Mouse (Mus musculus) midbrain, embryonic 15.5 days (tissue): ENCODE results near the gene Hyou1. TPM values are rescaled to one million over a fixed set of nuclear protein-coding genes. Genes with fewer than 3 reads are reported as not detected.
"Not testable (repeated sequence)": the region's sequence is repeated elsewhere in the genome, so short reads cannot be mapped to it uniquely, and the experiment has no call there.

Source experiments
- ATAC-seq: fragments of 200-750 bp; cut with Nextera tagmentation; replicated peaks from 2 replicates; pipeline ENCODE4 v1.8.0; 2017; ENCODE audit warnings: moderate TSS enrichment
- H3K27ac ChIP-seq: fragments of 300-500 bp; sonication (generic); 2 replicates; pipeline ENCODE4 v1.5.1; 2015; ENCODE audit warnings: mild to moderate bottlenecking, inconsistent platforms
- H3K27me3 ChIP-seq: fragments of 300-500 bp; sonication (generic); replicated peaks from 2 replicates; pipeline ENCODE4 v1.6.1; 2015; ENCODE audit warnings: inconsistent platforms
- H3K36me3 ChIP-seq: fragments of 300-500 bp; sonication (generic); replicated peaks from 2 replicates; pipeline ENCODE4 v1.6.1; 2015; ENCODE audit warnings: inconsistent platforms
- H3K4me1 ChIP-seq: fragments of 300-500 bp; sonication (generic); 2 replicates; pipeline ENCODE4 v1.6.1; 2015; ENCODE audit warnings: inconsistent platforms
- H3K4me2 ChIP-seq: fragments of 300-500 bp; sonication (generic); 2 replicates; pipeline ENCODE4 v1.6.1; 2015; ENCODE audit warnings: inconsistent platforms, mild to moderate bottlenecking, moderate library complexity
- H3K4me3 ChIP-seq: fragments of 300-500 bp; sonication (generic); 2 replicates; pipeline ENCODE4 v1.5.1; 2015; ENCODE audit warnings: mild to moderate bottlenecking, inconsistent platforms
- H3K9ac ChIP-seq: fragments of 300-500 bp; sonication (generic); 2 replicates; pipeline ENCODE4 v1.6.1; 2015; ENCODE audit warnings: mild to moderate bottlenecking, inconsistent platforms
- H3K9me3 ChIP-seq: fragments of 300-500 bp; sonication (generic); 2 replicates; pipeline ENCODE4 v1.6.1; 2016; ENCODE audit warnings: inconsistent platforms
- WGBS: fragments of 180-500 bp; shearing (Covaris S2); methylation state at CpG from one replicate; pipeline ENCODE4 v1.1.7; 2015; ENCODE audit warnings: mixed read lengths; 5-methylcytosine and 5-hydroxymethylcytosine counted together
- polyA plus RNA-seq: library from polyadenylated mRNA; unstranded; fragments of >200 nt; fragmentation: Nextera tagmentation; extraction: Ambion mirVana; gene quantifications from 2 replicates; pipeline ENCODE4 v1.2.1, GENCODE M21; 2015

Hyou1 gene
- polyA plus RNA-seq, 1 experiment from 2014 or later: 29.7 TPM

DNA sequence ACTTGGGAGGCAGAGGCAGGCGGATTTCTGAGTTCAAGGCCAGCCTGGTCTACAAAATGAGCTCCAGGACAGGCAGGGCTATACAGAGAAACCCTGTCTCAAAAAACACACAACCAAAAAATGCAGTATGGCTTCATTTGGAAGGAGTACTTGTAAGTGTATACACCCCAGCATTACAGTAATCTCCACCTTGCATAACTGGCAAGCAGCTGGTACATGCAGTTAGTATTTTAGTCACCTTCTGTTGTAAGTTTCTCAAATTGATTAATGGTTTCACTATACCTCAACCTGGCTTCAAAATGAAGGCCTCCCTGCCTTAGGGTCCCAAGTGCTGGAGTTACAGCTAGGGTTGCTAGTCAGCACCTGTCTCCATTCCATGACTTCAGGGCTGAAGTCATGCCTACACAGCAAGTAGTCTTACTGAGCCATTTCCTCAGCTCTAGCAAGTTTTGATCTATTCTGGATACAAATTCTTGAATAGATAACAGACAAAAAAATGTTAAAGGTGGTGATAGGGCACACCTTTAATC, 32.4 kb downstream of the Hyou1 start:
- Histone ChIP-seq H3K36me3 (peaks cover 53% of the 10 kb centered on the region), H3K9me3 (no peaks in the 10 kb centered on the region), H3K4me1 (peaks cover 15% of the 10 kb centered on the region), H3K27me3 (no peaks in the 10 kb centered on the region), H3K4me3 (no peak overlapping the region), H3K27ac (no peak overlapping the region), H3K9ac (no peak overlapping the region), H3K4me2 (no peak overlapping the region)
- WGBS: 85% methylated on average over 1 of the region's 1 CpGs
- no peak for ATAC-seq

DNA sequence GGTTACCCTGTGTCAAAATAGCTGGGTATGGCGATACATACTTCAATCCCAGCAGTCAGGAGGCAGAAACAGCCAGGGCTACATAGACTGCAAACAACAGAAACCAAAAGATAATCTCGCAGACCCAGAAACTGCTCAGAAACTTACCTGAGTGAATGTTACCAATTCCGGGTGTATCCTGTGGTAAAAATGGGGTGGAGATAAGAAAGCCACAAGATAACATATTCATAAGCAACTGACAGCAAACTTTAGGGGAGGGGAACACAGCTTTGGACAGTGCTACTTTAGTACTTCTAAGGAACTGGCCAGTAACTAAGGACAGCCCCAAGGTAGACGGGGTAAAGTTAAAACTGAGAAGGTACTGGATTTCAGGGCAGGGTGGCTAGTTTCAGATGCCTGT, 33.0 kb downstream of the Hyou1 start:
- H3K4me2 ChIP-seq: no peak overlapping the region
- H3K4me1 ChIP-seq: peaks cover 20% of the 10 kb centered on the region
- H3K27me3 ChIP-seq: no peaks in the 10 kb centered on the region
- 86% methylated on average over 4 of the region's 4 CpGs for WGBS
- no peak overlapping the region for H3K9ac ChIP-seq
- H3K4me3 ChIP-seq: no peak overlapping the region
- no peaks in the 10 kb centered on the region for H3K9me3 ChIP-seq
- H3K27ac ChIP-seq: no peak overlapping the region
- no peak for ATAC-seq
- peaks cover 53% of the 10 kb centered on the region for H3K36me3 ChIP-seq

DNA sequence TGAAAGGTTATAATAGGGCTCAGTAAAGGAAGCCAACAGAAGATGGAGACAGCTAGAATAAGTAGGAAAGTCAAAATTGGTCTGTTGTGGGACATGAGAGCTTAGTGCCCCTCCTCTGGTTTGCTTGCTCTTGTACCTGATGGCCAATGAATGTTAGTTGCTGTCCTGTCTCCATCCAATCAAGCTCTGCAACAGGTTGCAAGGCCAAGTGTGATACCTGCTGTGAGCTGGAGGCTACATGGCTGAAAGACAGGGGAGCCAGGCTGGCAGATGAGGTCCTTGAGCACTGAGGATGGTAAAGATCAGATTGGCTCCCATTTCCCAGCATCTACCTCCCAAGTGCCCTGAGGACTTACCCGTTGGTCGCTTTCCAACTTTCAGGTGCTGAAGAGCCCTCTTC, 33.5 kb downstream of the Hyou1 start:
- H3K36me3 ChIP-seq: peaks cover 53% of the 10 kb centered on the region
- WGBS: 93% methylated on average over 2 of the region's 2 CpGs

DNA sequence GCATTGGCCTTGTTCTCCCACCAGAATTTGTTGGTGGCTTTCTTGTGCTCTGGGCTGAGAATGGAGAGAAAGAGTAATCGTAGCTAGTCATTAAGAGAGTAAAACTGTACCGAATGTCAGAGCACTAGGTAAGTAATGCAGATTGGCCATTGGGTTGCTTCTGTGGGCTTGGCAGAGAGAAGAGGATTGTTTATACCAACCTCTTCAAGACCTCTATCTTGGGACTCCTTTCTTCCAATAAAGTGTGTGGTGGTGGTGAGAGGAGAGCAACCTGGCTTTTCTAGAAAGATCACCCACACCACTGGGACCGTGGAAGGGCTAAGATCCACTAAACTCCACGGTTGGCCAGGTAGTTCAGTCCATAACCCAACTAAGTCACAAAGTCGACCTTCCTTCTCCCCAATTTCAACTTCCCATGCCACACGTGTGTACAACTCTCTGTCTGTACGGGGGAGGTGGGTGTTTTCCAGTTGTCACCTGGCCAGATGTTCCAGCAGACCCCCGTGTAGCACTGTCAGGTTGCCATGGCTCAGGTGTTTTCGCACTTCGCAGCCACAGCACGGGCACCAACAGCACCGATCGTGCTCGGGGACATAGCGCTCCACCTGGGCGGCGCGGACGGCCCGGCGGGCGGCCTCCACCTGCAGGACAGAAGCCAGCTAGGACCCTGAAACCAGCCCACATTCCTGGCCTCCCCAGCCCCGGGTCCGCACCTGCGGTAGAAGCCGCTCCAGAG, 38.0 kb downstream of the Hyou1 start:
- H3K4me3 ChIP-seq: peak overlapping the region; percentile 67
- H3K4me2 ChIP-seq: peak overlapping the region; percentile 89
- H3K36me3 ChIP-seq: peaks cover 22% of the 10 kb centered on the region; the same call in 1 of the 2 replicates
- H3K27me3 ChIP-seq: no peaks in the 10 kb centered on the region
- peak; percentile 68 for ATAC-seq
- H3K27ac ChIP-seq: peak overlapping the region; percentile 83
- H3K4me1 ChIP-seq: peaks cover 17% of the 10 kb centered on the region
- H3K9me3 ChIP-seq: no peaks in the 10 kb centered on the region
- 9% methylated on average over 26 of the region's 26 CpGs for WGBS
- H3K9ac ChIP-seq: peak overlapping the region; percentile 71

More for the DNA sequence above, 33.5 kb downstream of the Hyou1 start:
- Histone ChIP-seq H3K4me3 (no peak overlapping the region), H3K4me2 (no peak overlapping the region), H3K4me1 (peaks cover 22% of the 10 kb centered on the region), H3K9me3 (no peaks in the 10 kb centered on the region), H3K27ac (no peak overlapping the region), H3K9ac (no peak overlapping the region), H3K27me3 (no peaks in the 10 kb centered on the region)
- ATAC-seq: no peak

DNA sequence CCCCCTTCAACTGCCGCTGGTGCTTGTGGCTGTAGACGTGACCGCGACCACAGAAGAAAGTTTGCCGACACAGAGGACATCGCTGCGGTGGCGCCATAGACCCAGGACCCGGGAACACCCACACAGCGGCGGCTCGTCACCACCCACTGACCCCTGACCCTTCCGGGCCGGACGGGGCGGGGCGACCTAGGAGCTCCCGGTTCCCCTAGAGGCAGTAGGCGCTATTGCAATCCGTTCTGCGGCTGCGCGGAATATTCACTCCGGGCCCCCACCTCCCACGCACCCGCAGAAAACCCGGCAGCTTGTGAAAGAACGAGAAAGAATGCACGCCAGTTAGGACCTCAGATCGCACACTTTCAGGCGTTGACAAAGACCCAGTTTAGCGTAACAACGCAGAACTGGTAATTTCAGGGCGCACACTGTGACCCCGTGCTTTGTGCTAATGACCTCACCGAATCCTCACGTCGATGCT, 38.6 kb downstream of the Hyou1 start:
- Histone ChIP-seq H3K4me1 (peaks cover 17% of the 10 kb centered on the region), H3K27me3 (no peaks in the 10 kb centered on the region), H3K9ac (peak overlapping the region; percentile 71), H3K36me3 (peaks cover 16% of the 10 kb centered on the region; the same call in 1 of the 2 replicates), H3K4me3 (peak overlapping the region; percentile 67), H3K4me2 (peak overlapping the region; percentile 89), H3K27ac (peak overlapping the region; percentile 83), H3K9me3 (no peaks in the 10 kb centered on the region)
- ATAC-seq: peak; percentile 90
- WGBS: under 1% methylated on average over 35 of the region's 38 CpGs

DNA sequence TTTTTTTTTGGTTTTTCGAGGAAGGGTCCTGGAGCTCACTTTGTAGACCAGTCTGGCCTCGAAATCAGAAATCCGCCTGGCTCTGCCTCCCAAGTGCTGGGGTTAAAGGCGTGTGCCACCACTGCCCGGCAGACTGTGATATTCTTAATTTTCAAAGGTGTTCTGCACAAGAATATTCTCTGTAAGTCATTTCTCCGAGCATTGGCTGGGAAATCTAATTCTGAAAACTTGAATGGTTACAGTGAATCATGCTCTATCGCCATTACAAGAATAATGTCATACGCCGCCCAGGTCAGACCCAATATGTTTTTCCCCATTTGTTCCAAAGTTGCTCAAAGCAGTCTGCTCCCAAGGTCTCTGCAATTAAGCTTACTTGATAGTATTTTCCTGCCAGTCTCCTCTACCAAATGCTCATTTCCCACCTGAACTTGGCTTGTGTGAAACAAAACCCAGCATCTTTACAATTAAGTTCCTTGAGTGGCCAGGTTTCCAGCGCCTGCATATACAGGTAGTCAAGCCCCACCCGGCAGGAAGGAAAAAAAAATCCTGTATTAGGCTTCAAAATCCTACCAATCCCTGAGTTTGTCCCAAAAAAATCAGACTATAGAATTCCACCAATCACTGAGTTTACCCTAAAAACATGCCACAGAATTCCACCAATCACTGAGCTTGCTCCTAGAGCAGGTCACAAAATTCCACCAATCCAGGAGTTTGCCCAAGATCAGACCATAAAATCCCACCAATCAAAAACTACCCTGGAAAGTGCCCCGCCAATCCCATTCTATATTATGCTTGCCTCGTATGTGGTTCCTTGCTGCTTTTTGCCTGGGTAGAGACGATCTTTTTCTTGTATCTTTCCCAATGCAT, 39.5 kb downstream of the Hyou1 start, which contains the start of gene Ccdc84:
Gene Ccdc84, minus strand, starts transcription at position 51 of the 867 bp plus-strand sequence.
- H3K36me3 ChIP-seq: 0 out of 2 replicates have a peak, but pooled peaks cover 10% of the 10 kb centered on the region
- peak within 1 kb of the TSS; percentile 89 for H3K4me2 ChIP-seq
- H3K9me3 ChIP-seq: no peaks in the 10 kb centered on the region
- no peaks in the 10 kb centered on the region for H3K27me3 ChIP-seq
- no peak for ATAC-seq
- peak within 1 kb of the TSS; percentile 83 for H3K27ac ChIP-seq
- H3K9ac ChIP-seq: peak within 1 kb of the TSS; percentile 71
- 75% methylated on average over 14 of the region's 14 CpGs for WGBS
- peak within 1 kb of the TSS; percentile 67 for H3K4me3 ChIP-seq
- peaks cover 17% of the 10 kb centered on the region for H3K4me1 ChIP-seq

DNA sequence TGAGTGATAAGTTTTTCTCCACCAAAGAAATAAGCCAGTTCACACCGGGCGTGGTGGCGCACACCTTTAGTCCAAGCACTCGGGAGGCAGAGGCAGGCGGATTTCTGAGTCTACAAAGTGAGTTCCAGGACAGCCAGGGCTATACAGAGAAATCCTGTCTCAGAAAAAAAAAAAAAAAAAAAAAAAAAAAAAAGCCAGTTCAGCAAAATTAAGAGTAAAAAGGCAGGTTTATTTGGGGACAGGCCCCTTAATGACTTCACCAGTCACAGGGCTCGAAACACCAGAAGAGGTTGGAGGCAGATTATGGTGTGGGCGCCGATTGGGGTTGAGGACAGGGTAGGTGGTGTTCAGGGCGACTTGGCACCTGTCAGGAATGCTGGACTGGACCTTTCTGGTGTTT, 40.4 kb downstream of the Hyou1 start:
- 93% methylated on average over 9 of the region's 9 CpGs for WGBS

DNA sequence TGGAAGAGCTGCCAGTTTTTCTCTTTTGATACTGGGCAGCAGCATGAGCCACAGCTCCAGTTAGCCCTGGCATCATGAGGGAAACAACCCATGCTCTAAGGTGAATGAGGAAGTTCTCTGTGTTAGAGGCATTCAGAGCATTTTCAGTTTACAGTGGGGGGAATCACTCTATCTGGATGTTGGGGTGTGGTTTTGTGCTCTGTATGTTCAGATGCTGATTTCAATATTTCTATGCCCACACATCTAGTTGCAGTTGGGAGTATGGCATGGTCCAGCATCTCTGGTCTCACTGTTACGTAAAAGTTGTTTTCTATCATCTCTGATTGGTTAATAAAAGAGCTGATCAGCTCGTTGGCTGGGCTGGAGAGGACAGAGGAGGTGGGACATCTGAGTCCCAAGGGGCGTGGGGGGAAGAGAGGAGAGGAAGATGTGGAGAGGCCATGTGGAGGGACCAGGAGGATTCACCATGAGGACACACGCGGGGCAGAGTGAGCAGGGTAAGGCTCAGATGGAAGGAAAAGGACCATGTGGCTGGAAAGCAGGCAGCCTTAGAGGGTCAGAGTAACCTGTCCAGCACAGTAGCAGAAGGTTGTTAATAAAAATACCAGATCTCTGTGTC, 41.1 kb downstream of the Hyou1 start:
- Histone ChIP-seq H3K4me2 (no peak overlapping the region), H3K27me3 (no peaks in the 10 kb centered on the region), H3K4me3 (no peak overlapping the region), H3K9ac (no peak overlapping the region), H3K9me3 (no peaks in the 10 kb centered on the region), H3K4me1 (peaks cover 17% of the 10 kb centered on the region), H3K27ac (no peak overlapping the region), H3K36me3 (no peaks in the 10 kb centered on the region)
- ATAC-seq: no peak
- 81% methylated on average over 5 of the region's 5 CpGs for WGBS

More for the DNA sequence above, 40.4 kb downstream of the Hyou1 start:
- not testable (repeated sequence) for H3K9ac ChIP-seq, H3K27ac ChIP-seq, H3K4me2 ChIP-seq, H3K9me3 ChIP-seq, H3K27me3 ChIP-seq, H3K4me3 ChIP-seq, ATAC-seq, H3K36me3 ChIP-seq
- H3K4me1 ChIP-seq: peaks cover 17% of the 10 kb centered on the region

DNA sequence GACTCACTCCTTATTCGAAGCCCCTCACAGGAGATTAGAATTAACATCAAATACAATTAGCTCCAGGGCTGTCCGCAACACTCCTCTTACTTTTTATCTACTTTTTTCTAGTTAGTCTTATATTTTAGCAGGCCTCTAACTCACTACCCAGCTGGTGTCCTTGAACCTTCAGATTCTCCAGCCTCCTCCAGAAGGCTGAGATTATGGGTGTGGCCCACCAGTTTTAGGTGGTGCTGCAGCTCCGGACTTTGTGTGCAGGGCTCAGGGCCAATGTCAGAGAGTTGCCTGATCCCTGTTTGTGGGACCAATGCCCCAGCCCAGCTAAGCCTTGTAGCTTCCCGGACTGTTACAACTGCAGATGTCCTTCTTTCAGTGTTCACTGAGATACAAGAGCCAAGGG, 44.3 kb downstream of the Hyou1 start:
- H3K27ac ChIP-seq: no peak overlapping the region
- 87% methylated on average over 4 of the region's 4 CpGs for WGBS
- H3K9me3 ChIP-seq: no peaks in the 10 kb centered on the region
- no peak overlapping the region for H3K9ac ChIP-seq
- H3K4me3 ChIP-seq: no peak overlapping the region
- H3K27me3 ChIP-seq: no peaks in the 10 kb centered on the region
- no peak for ATAC-seq
- H3K4me2 ChIP-seq: no peak overlapping the region
- H3K4me1 ChIP-seq: peaks cover 2% of the 10 kb centered on the region; the same call in 1 of the 2 replicates
- no peaks in the 10 kb centered on the region for H3K36me3 ChIP-seq

DNA sequence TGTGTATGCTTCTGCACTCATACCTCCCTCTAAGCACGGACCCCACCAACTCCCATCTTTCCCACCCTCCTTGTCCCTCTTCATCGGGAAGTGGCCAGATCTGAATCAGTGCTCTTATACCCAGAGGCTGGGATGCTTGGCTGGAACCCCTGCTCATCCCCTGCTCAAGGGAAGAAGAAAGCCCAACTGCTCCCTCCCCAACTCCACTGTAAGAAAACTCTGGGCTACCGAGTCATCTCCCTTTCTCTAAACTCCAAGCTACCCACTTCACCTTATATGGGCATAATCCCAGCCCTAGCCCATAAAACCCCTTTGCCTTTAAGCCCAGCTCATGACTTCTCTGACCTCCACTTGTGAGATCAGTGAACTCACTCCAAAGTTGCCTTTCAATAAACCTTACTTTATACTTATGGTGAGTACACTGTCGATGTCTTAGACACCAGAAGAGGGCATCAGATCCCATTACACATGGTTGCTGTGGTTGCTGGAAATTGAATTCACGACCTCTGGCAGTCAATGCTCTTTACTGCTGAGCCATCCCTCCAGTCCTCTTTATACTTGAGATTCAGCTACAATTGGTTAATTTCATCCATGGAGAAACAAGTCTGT, 53.4 kb downstream of the Hyou1 start:
- no peaks in the 10 kb centered on the region for H3K9me3 ChIP-seq
- no peak for ATAC-seq
- no peaks in the 10 kb centered on the region for H3K27me3 ChIP-seq
- WGBS: 59% methylated on average over 5 of the region's 5 CpGs
- H3K9ac ChIP-seq: no peak overlapping the region
- H3K4me2 ChIP-seq: no peak overlapping the region
- no peaks in the 10 kb centered on the region for H3K4me1 ChIP-seq
- H3K36me3 ChIP-seq: no peaks in the 10 kb centered on the region
- H3K4me3 ChIP-seq: no peak overlapping the region
- no peak overlapping the region for H3K27ac ChIP-seq

DNA sequence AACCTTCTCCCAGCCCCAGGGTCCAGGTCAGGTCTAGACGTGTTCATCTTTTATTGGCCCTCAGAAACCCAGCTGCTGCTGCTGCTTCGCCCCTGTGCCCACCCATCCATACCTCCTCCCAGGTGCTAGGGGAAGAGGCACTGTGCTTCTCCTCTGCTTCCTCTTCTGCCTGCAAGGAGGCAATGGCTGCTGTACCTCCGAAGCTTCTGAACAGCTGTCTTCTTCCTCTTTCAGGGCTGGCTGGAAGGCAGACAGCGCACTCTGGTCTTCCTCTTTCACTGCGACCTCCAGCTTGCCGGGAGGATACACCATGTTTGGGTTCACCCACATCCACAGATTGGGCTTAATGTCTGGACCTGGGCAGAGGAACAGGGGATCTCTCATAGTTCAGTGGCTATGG, 56.5 kb downstream of the Hyou1 start:
- H3K4me2 ChIP-seq: no peak overlapping the region
- no peaks in the 10 kb centered on the region for H3K9me3 ChIP-seq

More for the DNA sequence above, 56.5 kb downstream of the Hyou1 start:
- no peak overlapping the region for H3K4me3 ChIP-seq
- 83% methylated on average over 6 of the region's 6 CpGs for WGBS
- no peaks in the 10 kb centered on the region for H3K27me3 ChIP-seq
- H3K27ac ChIP-seq: no peak overlapping the region
- ATAC-seq: no peak
- H3K4me1 ChIP-seq: no peaks in the 10 kb centered on the region
- H3K9ac ChIP-seq: no peak overlapping the region
- H3K36me3 ChIP-seq: no peaks in the 10 kb centered on the region
